Mouse (Mus musculus): ENCODE results near the gene Otulin. TPM values are rescaled to one million over a fixed set of nuclear protein-coding genes. Genes with fewer than 3 reads are reported as not detected.

Gene Otulin
- polyA plus RNA-seq, 1 experiment, result not detected

- Histone ChIP-seq H3K4me3 (ENCODE audit: insufficient read depth, low read depth, low read length) (no peak overlapping the region), H3K4me1 (ENCODE audit: control insufficient read depth, insufficient read depth, low read length) (no peaks in the 10 kb centered on the region), H3K27ac (ENCODE audit: insufficient read depth, low read depth, low read length) (no peak overlapping the region)
- WGBS, result 94% methylated on average over 6 of the region's 6 CpGs
- TF ChIP-seq CTCF (IDR thresholded peaks at IDR 0.05; ENCODE audit: insufficient read depth, low read depth, low read length) (no peak), POLR2A (IDR thresholded peaks at IDR 0.05; ENCODE audit: insufficient read depth, low read depth, low read length) (no peak)
Observed at GRCm38 (mm10) chr15:27661696-27662095, 31.2 kb upstream of the Otulin start.

GRCm38 (mm10) chr15:27659592-27660244 is 29.2 kb upstream of the Otulin start:
- no peak overlapping the region for H3K27ac ChIP-seq (ENCODE audit: insufficient read depth, low read depth, low read length)
- WGBS, result 35% methylated on average over 17 of the region's 17 CpGs
- TF ChIP-seq POLR2A (IDR thresholded peaks at IDR 0.05; ENCODE audit: insufficient read depth, low read depth, low read length) (no peak), CTCF (IDR thresholded peaks at IDR 0.05; ENCODE audit: insufficient read depth, low read depth, low read length) (peak; percentile 86; the same call in 1 of the 2 replicates)

GRCm38 (mm10) chr15:27659143-27659542 is 28.6 kb upstream of the Otulin start:
- WGBS, result 87% methylated on average over 5 of the region's 5 CpGs
- TF ChIP-seq POLR2A (IDR thresholded peaks at IDR 0.05; ENCODE audit: insufficient read depth, low read depth, low read length) (no peak), CTCF (IDR thresholded peaks at IDR 0.05; ENCODE audit: insufficient read depth, low read depth, low read length) (no peak)
- Histone ChIP-seq H3K4me3 (ENCODE audit: insufficient read depth, low read depth, low read length) (no peak overlapping the region), H3K4me1 (ENCODE audit: control insufficient read depth, insufficient read depth, low read length) (no peaks in the 10 kb centered on the region), H3K27ac (ENCODE audit: insufficient read depth, low read depth, low read length) (no peak overlapping the region)

More at GRCm38 (mm10) chr15:27659592-27660244, 29.2 kb upstream of the Otulin start:
- H3K4me3 ChIP-seq (ENCODE audit: insufficient read depth, low read depth, low read length), result no peak overlapping the region
- no peaks in the 10 kb centered on the region for H3K4me1 ChIP-seq (ENCODE audit: control insufficient read depth, insufficient read depth, low read length)

- no peaks in the 10 kb centered on the region for H3K4me1 ChIP-seq (ENCODE audit: control insufficient read depth, insufficient read depth, low read length)
- TF ChIP-seq POLR2A (IDR thresholded peaks at IDR 0.05; ENCODE audit: insufficient read depth, low read depth, low read length) (no peak), CTCF (IDR thresholded peaks at IDR 0.05; ENCODE audit: insufficient read depth, low read depth, low read length) (no peak)
- H3K27ac ChIP-seq (ENCODE audit: insufficient read depth, low read depth, low read length), result no peak overlapping the region
- H3K4me3 ChIP-seq (ENCODE audit: insufficient read depth, low read depth, low read length), result no peak overlapping the region
- 90% methylated on average over 4 of the region's 4 CpGs for WGBS
Observed at GRCm38 (mm10) chr15:27658356-27658755, 27.9 kb upstream of the Otulin start.

- H3K4me3 ChIP-seq (ENCODE audit: insufficient read depth, low read depth, low read length), result no peak overlapping the region
- no peak overlapping the region for H3K27ac ChIP-seq (ENCODE audit: insufficient read depth, low read depth, low read length)
- TF ChIP-seq CTCF (IDR thresholded peaks at IDR 0.05; ENCODE audit: insufficient read depth, low read depth, low read length) (no peak), POLR2A (IDR thresholded peaks at IDR 0.05; ENCODE audit: insufficient read depth, low read depth, low read length) (no peak)
- 97% methylated on average over 10 of the region's 10 CpGs for WGBS
- H3K4me1 ChIP-seq (ENCODE audit: control insufficient read depth, insufficient read depth, low read length), result no peaks in the 10 kb centered on the region
Observed at GRCm38 (mm10) chr15:27657866-27658265, 27.4 kb upstream of the Otulin start.

- H3K4me3 ChIP-seq (ENCODE audit: insufficient read depth, low read depth, low read length), result no peak overlapping the region
- no peaks in the 10 kb centered on the region for H3K4me1 ChIP-seq (ENCODE audit: control insufficient read depth, insufficient read depth, low read length)
- TF ChIP-seq CTCF (IDR thresholded peaks at IDR 0.05; ENCODE audit: insufficient read depth, low read depth, low read length) (no peak), POLR2A (IDR thresholded peaks at IDR 0.05; ENCODE audit: insufficient read depth, low read depth, low read length) (no peak)
- no peak overlapping the region for H3K27ac ChIP-seq (ENCODE audit: insufficient read depth, low read depth, low read length)
- 83% methylated on average over 9 of the region's 9 CpGs for WGBS
Observed at GRCm38 (mm10) chr15:27656626-27657025, 26.1 kb upstream of the Otulin start.

- TF ChIP-seq CTCF (IDR thresholded peaks at IDR 0.05; ENCODE audit: insufficient read depth, low read depth, low read length) (no peak), POLR2A (IDR thresholded peaks at IDR 0.05; ENCODE audit: insufficient read depth, low read depth, low read length) (no peak)
- 56% methylated on average over 5 of the region's 5 CpGs for WGBS
- no peak overlapping the region for H3K4me3 ChIP-seq (ENCODE audit: insufficient read depth, low read depth, low read length)
Observed at GRCm38 (mm10) chr15:27655015-27655414, 24.5 kb upstream of the Otulin start.

GRCm38 (mm10) chr15:27647686-27648085 is 17.2 kb upstream of the Otulin start:
- Histone ChIP-seq H3K4me1 (ENCODE audit: control insufficient read depth, insufficient read depth, low read length) (peaks cover 2% of the 10 kb centered on the region; the same call in 1 of the 2 replicates), H3K4me3 (ENCODE audit: insufficient read depth, low read depth, low read length) (no peak overlapping the region), H3K27ac (ENCODE audit: insufficient read depth, low read depth, low read length) (no peak overlapping the region)
- WGBS, result 50% methylated on average over 3 of the region's 3 CpGs
- no peak for TF ChIP-seq POLR2A (IDR thresholded peaks at IDR 0.05; ENCODE audit: insufficient read depth, low read depth, low read length)
- TF ChIP-seq CTCF (IDR thresholded peaks at IDR 0.05; ENCODE audit: insufficient read depth, low read depth, low read length), result no peak

More at GRCm38 (mm10) chr15:27655015-27655414, 24.5 kb upstream of the Otulin start:
- Histone ChIP-seq H3K4me1 (ENCODE audit: control insufficient read depth, insufficient read depth, low read length) (no peaks in the 10 kb centered on the region), H3K27ac (ENCODE audit: insufficient read depth, low read depth, low read length) (no peak overlapping the region)

GRCm38 (mm10) chr15:27646665-27647064 is 16.2 kb upstream of the Otulin start:
- H3K27ac ChIP-seq (ENCODE audit: insufficient read depth, low read depth, low read length), result no peak overlapping the region
- TF ChIP-seq POLR2A (IDR thresholded peaks at IDR 0.05; ENCODE audit: insufficient read depth, low read depth, low read length) (no peak), CTCF (IDR thresholded peaks at IDR 0.05; ENCODE audit: insufficient read depth, low read depth, low read length) (no peak)
- no peak overlapping the region for H3K4me3 ChIP-seq (ENCODE audit: insufficient read depth, low read depth, low read length)
- H3K4me1 ChIP-seq (ENCODE audit: control insufficient read depth, insufficient read depth, low read length), result peaks cover 2% of the 10 kb centered on the region; the same call in 1 of the 2 replicates
- WGBS, result 94% methylated on average over 8 of the region's 8 CpGs
